Mouse (Mus musculus) myocyte (in vitro differentiated cells): Measurements from ENCODE around the gene Ogdh.

Source experiments
- REST ChIP-seq: IDR thresholded peaks from one replicate; pipeline ENCODE4 v1.6.1; 2011; ENCODE audit warnings: mild to moderate bottlenecking, control low read depth, moderate library complexity; ENCODE audit not compliant: insufficient read depth, insufficient read length
- TCF12 ChIP-seq: IDR thresholded peaks from one replicate; pipeline ENCODE4 v1.6.1; 2011; ENCODE audit warnings: mild to moderate bottlenecking, control low read depth; ENCODE audit not compliant: poor library complexity, insufficient read depth, severe bottlenecking
- USF1 ChIP-seq: IDR thresholded peaks from one replicate; pipeline ENCODE4 v1.6.1; 2011; ENCODE audit warnings: low read depth, mild to moderate bottlenecking, control low read depth, moderate library complexity

GRCm38 (mm10) chr11:6349586-6349985 is 58.2 kb downstream of the Ogdh start:
- TF ChIP-seq USF1: no peak
- no peak for TF ChIP-seq TCF12
- no peak for TF ChIP-seq REST
